Comparison of ENCODE assay signal across 18 mouse cellular contexts in the genomic region with DNA sequence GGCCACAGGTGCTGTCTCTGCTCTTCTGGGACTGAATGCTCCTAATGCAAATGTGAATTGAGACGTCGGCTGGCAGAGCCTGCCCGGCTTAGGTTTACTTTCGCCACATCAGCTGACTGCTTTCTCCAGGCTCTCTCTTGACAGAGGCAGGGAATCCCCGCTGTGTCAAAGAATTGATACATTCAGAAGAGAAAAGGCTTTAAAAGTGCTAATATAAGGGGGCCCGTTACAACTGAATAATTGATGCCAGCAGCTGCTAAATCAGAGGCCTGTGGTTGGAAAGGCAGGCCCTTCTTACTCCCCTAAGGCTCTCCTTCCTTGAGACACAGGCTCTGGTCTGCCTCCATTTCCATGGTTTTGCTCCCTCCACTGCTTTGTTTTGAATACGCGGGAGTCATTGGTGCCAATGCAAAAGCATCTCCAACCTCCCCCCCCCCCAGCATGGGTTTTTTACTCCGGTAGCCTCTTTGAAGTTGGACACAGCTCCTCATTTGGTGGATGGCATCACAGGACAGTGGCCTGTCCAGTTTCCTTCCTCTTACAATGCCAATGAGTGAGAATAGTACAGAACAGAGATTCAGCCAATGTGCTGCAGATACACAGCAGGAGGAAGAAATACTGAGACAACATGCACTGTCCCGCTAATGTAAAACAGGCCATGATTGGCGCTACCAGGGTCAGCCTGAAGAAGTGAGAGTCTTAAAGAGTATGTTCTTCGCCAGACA. TPM values are rescaled to one million over a fixed set of nuclear protein-coding genes. Genes with fewer than 3 reads are reported as not detected.
A peak's percentile ranks its signal among the peaks of the same experiment; 100 is the strongest.
DNase-seq lines count a peak whose midpoint lies in the region; ATAC-seq lines count a peak whose summit lies in the region.
"Had no signal": no experiment of that assay in that cellular context is flagged by ENCODE, and none has a peak within 500 bp of the region (broad histone marks: within the 10 kb centered on the region; RNA-seq: fewer than 3 reads in every experiment).

No protein-coding gene starts in this region.

- H3K36me3 ChIP-seq in forebrain, embryonic 13.5 days (ENCODE audit: poor library complexity, severe bottlenecking), result no peaks in the 10 kb centered on the region
- H3K36me3 ChIP-seq in hindbrain, embryonic 16.5 days (ENCODE audit: control insufficient read depth, insufficient read depth, low read length), result no peaks in the 10 kb centered on the region
- no peaks in the 10 kb centered on the region for H3K36me3 ChIP-seq in neural tube, embryonic 13.5 days
- H3K36me3 ChIP-seq: embryonic facial prominence, embryonic 13.5 days had no signal

- H3K4me2 ChIP-seq in forebrain, embryonic 13.5 days, result no peak overlapping the region
- H3K4me2 ChIP-seq in hindbrain, embryonic 16.5 days (ENCODE audit: low read length), result no peak overlapping the region
- no peak overlapping the region; the same call in 1 of the 2 replicates for H3K4me2 ChIP-seq in neural tube, embryonic 13.5 days
- H3K4me2 ChIP-seq: embryonic facial prominence, embryonic 13.5 days had no signal

- peaks cover 21% of the 10 kb centered on the region for H3K4me1 ChIP-seq in forebrain, embryonic 13.5 days
- H3K4me1 ChIP-seq in hindbrain, embryonic 16.5 days (ENCODE audit: control insufficient read depth, insufficient read depth, low read depth, low read length), result peaks cover 8% of the 10 kb centered on the region; the same call in 1 of the 2 replicates
- peaks cover 28% of the 10 kb centered on the region for H3K4me1 ChIP-seq in neural tube, embryonic 13.5 days (replicated peaks)

- peak; percentile 78; the same call in 1 of the 2 replicates for ATAC-seq in forebrain, embryonic 13.5 days
- peak; percentile 68 for ATAC-seq in hindbrain, embryonic 16.5 days
- ATAC-seq in neural tube, embryonic 13.5 days (ENCODE audit: low read depth), result peak; percentile 67
- ATAC-seq: intestine, embryonic 16.5 days had no signal

- 0 out of 2 replicates have a peak overlapping the region, but pooled peaks have one; percentile 3 for H3K9ac ChIP-seq in forebrain, embryonic 13.5 days
- no peak overlapping the region; the same call in 1 of the 2 replicates for H3K9ac ChIP-seq in hindbrain, embryonic 16.5 days (ENCODE audit: low read depth, low read length)
- no peak overlapping the region for H3K9ac ChIP-seq in neural tube, embryonic 13.5 days
- H3K9ac ChIP-seq: embryonic facial prominence, embryonic 13.5 days had no signal

- no peaks in the 10 kb centered on the region for H3K27me3 ChIP-seq in forebrain, embryonic 13.5 days
- no peaks in the 10 kb centered on the region for H3K27me3 ChIP-seq in hindbrain, embryonic 16.5 days (replicated peaks; ENCODE audit: control insufficient read depth, insufficient read depth, low read length)
- no peaks in the 10 kb centered on the region for H3K27me3 ChIP-seq in neural tube, embryonic 13.5 days
- H3K27me3 ChIP-seq: embryonic facial prominence, embryonic 13.5 days had no signal

- 24% methylated on average over 12 of the region's 12 CpGs for WGBS in forebrain, embryonic 13.5 days
- 27% methylated on average over 12 of the region's 12 CpGs for WGBS in hindbrain, embryonic 16.5 days
- 33% methylated on average over 12 of the region's 12 CpGs for WGBS in neural tube, embryonic 13.5 days

- no peak overlapping the region for H3K4me3 ChIP-seq in forebrain, embryonic 13.5 days
- no peak overlapping the region for H3K4me3 ChIP-seq in hindbrain, embryonic 16.5 days (ENCODE audit: low read length)
- no peak overlapping the region for H3K4me3 ChIP-seq in neural tube, embryonic 13.5 days
- H3K4me3 ChIP-seq: embryonic facial prominence, embryonic 13.5 days; megakaryocyte, embryonic 14.5 days had no signal

- H3K27ac ChIP-seq in forebrain, embryonic 13.5 days, result peak overlapping the region; percentile 48; the same call in 1 of the 2 replicates
- H3K27ac ChIP-seq in hindbrain, embryonic 16.5 days (ENCODE audit: low read depth, low read length), result no peak overlapping the region
- peak overlapping the region; percentile 73 for H3K27ac ChIP-seq in neural tube, embryonic 13.5 days (replicated peaks)
- H3K27ac ChIP-seq: embryonic facial prominence, embryonic 13.5 days; stomach, postnatal 0 days had no signal

- peak; percentile 60 for DNase-seq in embryo, embryonic 10.5 days (ENCODE audit: low spot score)
- no peak for DNase-seq in lung, postnatal 10 days
- DNase-seq in T-cell, adult 2 months (ENCODE audit: low spot score), result no peak
- no peak for DNase-seq in thymus, postnatal 14 days
- DNase-seq: cerebellum, adult 8-10 months; heart, adult 11 months; heart, postnatal 10 days; kidney, postnatal 36 days; layer of hippocampus, postnatal 36 days; lung, adult 18-20 months; spleen, adult 18-20 months had no signal

- no peaks in the 10 kb centered on the region for H3K9me3 ChIP-seq in forebrain, embryonic 13.5 days (replicated peaks)
- no peaks in the 10 kb centered on the region for H3K9me3 ChIP-seq in hindbrain, embryonic 16.5 days (ENCODE audit: control insufficient read depth, low read length)
- H3K9me3 ChIP-seq in neural tube, embryonic 13.5 days, result no peaks in the 10 kb centered on the region
- H3K9me3 ChIP-seq: embryonic facial prominence, embryonic 13.5 days; megakaryocyte, embryonic 14.5 days had no signal

RNA-seq across cellular contexts. Expression of gene Shc4, which starts 18.9 kb away (rescaled TPM):
- 0.57 and 1.1 TPM in 2 replicates for polyA plus RNA-seq in forebrain, embryonic 13.5 days (2015; fragmentation: Nextera tagmentation; extraction: Ambion mirVana)
- 4.3 and 5.0 TPM in 2 replicates for polyA plus RNA-seq in hindbrain, embryonic 16.5 days (2015; fragmentation: Nextera tagmentation; extraction: Ambion mirVana)
- polyA plus RNA-seq in neural tube, embryonic 13.5 days (2015; fragmentation: Nextera tagmentation; extraction: Ambion mirVana), result 4.6 TPM in 2 replicates

RNA-seq across cellular contexts. Expression of gene Eid1, which starts 32.2 kb away (rescaled TPM):
- polyA plus RNA-seq in forebrain, embryonic 13.5 days (2015; fragmentation: Nextera tagmentation; extraction: Ambion mirVana), result 271 and 288 TPM in 2 replicates
- 373 and 390 TPM in 2 replicates for polyA plus RNA-seq in hindbrain, embryonic 16.5 days (2015; fragmentation: Nextera tagmentation; extraction: Ambion mirVana)
- 411 and 415 TPM in 2 replicates for polyA plus RNA-seq in neural tube, embryonic 13.5 days (2015; fragmentation: Nextera tagmentation; extraction: Ambion mirVana)
